Mouse (Mus musculus) CD8-positive naive resting alpha-beta T cell, adult 2 months (primary cell): ENCODE data around the gene Cask.

Source experiments
- DNase-seq, 2 experiments: peaks; one replicate each; pipeline ENCODE4 v3.0.0; 2022; ENCODE audit warnings: low read depth in 2 of 2, low spot score in 2 of 2

The Cask gene

GRCm38 (mm10) chrX:13651889-13652288 is 199.3 kb downstream of the Cask start:
- DNase-seq = no peak

GRCm38 (mm10) chrX:13638894-13639293 is 212.3 kb downstream of the Cask start:
- no peak for DNase-seq

- DNase-seq = no peak
These were observed 214.8 kb downstream of the Cask start for GRCm38 (mm10) chrX:13636398-13636797.

- no peak for DNase-seq
These were observed 219.4 kb downstream of the Cask start, which contains the start of gene Gpr34 for GRCm38 (mm10) chrX:13631599-13632283. TSS of gene Gpr34 (plus strand) at chrX:13632089.

GRCm38 (mm10) chrX:13622654-13623053 is 228.5 kb downstream of the Cask start:
- DNase-seq = no peak

- DNase-seq = no peak
These were observed 229.7 kb downstream of the Cask start for GRCm38 (mm10) chrX:13621473-13621872.

GRCm38 (mm10) chrX:13618476-13618875 is 232.7 kb downstream of the Cask start:
- DNase-seq = no peak

- no peak for DNase-seq
These were observed 233.9 kb downstream of the Cask start for GRCm38 (mm10) chrX:13617294-13617693.

GRCm38 (mm10) chrX:13616726-13617125 is 234.4 kb downstream of the Cask start:
- no peak for DNase-seq

GRCm38 (mm10) chrX:13612115-13612514 is 239.1 kb downstream of the Cask start:
- no peak for DNase-seq

- no peak for DNase-seq
These were observed 240.1 kb downstream of the Cask start for GRCm38 (mm10) chrX:13611114-13611513.

GRCm38 (mm10) chrX:13607752-13608151 is 243.4 kb downstream of the Cask start:
- peak in 1 of 2 experiments; percentile 3 for DNase-seq

- DNase-seq = no peak
These were observed 244.4 kb downstream of the Cask start for GRCm38 (mm10) chrX:13606741-13607140.

GRCm38 (mm10) chrX:13599966-13600365 is 251.2 kb downstream of the Cask start:
- DNase-seq = no peak

- no peak for DNase-seq
These were observed 251.8 kb downstream of the Cask start for GRCm38 (mm10) chrX:13599373-13599772.

- DNase-seq = no peak
These were observed 273.5 kb downstream of the Cask start for GRCm38 (mm10) chrX:13577647-13578046.

GRCm38 (mm10) chrX:13576606-13577005 is 274.6 kb downstream of the Cask start:
- peak; percentile 10 to 12 for DNase-seq

- no peak for DNase-seq
These were observed 276.3 kb downstream of the Cask start for GRCm38 (mm10) chrX:13574872-13575271.

GRCm38 (mm10) chrX:13574298-13574697 is 276.9 kb downstream of the Cask start:
- DNase-seq = no peak

- DNase-seq = no peak
These were observed 296.7 kb downstream of the Cask start for GRCm38 (mm10) chrX:13554504-13554903.

GRCm38 (mm10) chrX:13552288-13552687 is 298.9 kb downstream of the Cask start:
- DNase-seq = no peak

- no peak for DNase-seq
These were observed 299.6 kb downstream of the Cask start for GRCm38 (mm10) chrX:13551566-13551965.

GRCm38 (mm10) chrX:13549100-13549499 is 302.1 kb downstream of the Cask start:
- DNase-seq = no peak
